In the genomic region with DNA sequence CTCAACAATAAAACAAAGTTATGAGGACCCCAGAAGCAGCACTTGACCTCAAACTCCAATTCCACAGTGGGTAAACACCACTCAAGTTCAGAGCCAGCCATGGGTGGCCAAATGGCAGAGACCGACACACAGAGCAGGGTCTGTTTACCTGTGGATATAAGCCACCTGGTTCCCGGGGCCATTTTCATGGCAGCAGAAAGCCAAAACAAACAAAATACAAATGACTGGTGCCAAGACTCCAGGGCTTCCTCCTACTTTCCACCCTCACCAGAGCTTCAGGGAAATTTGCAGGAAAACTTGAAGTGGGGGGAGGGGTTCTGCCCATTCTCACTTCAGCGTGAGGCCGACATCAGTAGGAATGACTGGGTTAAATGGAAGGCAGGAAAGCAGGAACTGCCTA, we compare ENCODE assay signal across 12 mouse cellular contexts.
DNase-seq lines count a peak whose midpoint lies in the region; ATAC-seq and TF ChIP-seq lines count a peak whose summit lies in the region.
"Had no signal": no experiment of that assay in that cellular context is flagged by ENCODE, and none has a peak within 500 bp of the region (broad histone marks: within the 10 kb centered on the region; RNA-seq: fewer than 3 reads in every experiment).

No protein-coding gene starts in this region.

- no peaks in the 10 kb centered on the region for H3K27me3 ChIP-seq in liver, adult 2 months (ENCODE audit: control insufficient read depth, insufficient read depth, low read length)
- no peaks in the 10 kb centered on the region for H3K27me3 ChIP-seq in small intestine, adult 2 months (ENCODE audit: control insufficient read depth, insufficient read depth, low read length)
- no peaks in the 10 kb centered on the region for H3K27me3 ChIP-seq in forebrain, embryonic 11.5 days (ENCODE audit: control insufficient read depth, insufficient read depth, low read length)
- H3K27me3 ChIP-seq: embryonic facial prominence, embryonic 12.5 days; neural tube, embryonic 13.5 days had no signal

- no peak overlapping the region for H3K4me2 ChIP-seq in forebrain, embryonic 11.5 days (ENCODE audit: low read depth, low read length, severe bottlenecking)
- H3K4me2 ChIP-seq: midbrain, embryonic 11.5 days had no signal

- peak overlapping the region; percentile 16 for H3K9ac ChIP-seq in liver, adult 2 months (ENCODE audit: low read depth, low read length)
- H3K9ac ChIP-seq in forebrain, embryonic 11.5 days (ENCODE audit: low read length) = no peak overlapping the region
- H3K9ac ChIP-seq: embryonic facial prominence, embryonic 12.5 days; neural tube, embryonic 13.5 days had no signal

- peaks cover 29% of the 10 kb centered on the region; the same call in 1 of the 2 replicates for H3K79me2 ChIP-seq in liver, adult 2 months (ENCODE audit: control insufficient read depth, insufficient read depth, low read length)

- 16% methylated on average over 4 of the region's 4 CpGs for WGBS in liver, adult 2 months
- WGBS in small intestine, adult 2 months = 25% methylated on average over 4 of the region's 4 CpGs
- WGBS in forebrain, embryonic 11.5 days = 98% methylated on average over 4 of the region's 4 CpGs

- DNase-seq in gastrocnemius, adult 2 months = no peak
- no peak for DNase-seq in gastrocnemius, postnatal 4 days (ENCODE audit: low spot score in 2 of 2)
- DNase-seq in liver, adult 2 months (ENCODE audit: extremely low read depth, low read depth, low spot score) = peak; percentile 86
- DNase-seq in liver = no peak
- peak; percentile 41 for DNase-seq in kidney, postnatal 14 days
- no peak for DNase-seq in forebrain, embryonic 11.5 days (ENCODE audit: low spot score)
- DNase-seq: cerebellum, adult 9-10 months had no signal

- no peaks in the 10 kb centered on the region for H3K36me3 ChIP-seq in liver, adult 2 months (ENCODE audit: control insufficient read depth, insufficient read depth, low read length)
- H3K36me3 ChIP-seq in small intestine, adult 2 months (ENCODE audit: control insufficient read depth, insufficient read depth, low read length) = peaks cover 7% of the 10 kb centered on the region; the same call in 1 of the 2 replicates
- H3K36me3 ChIP-seq in forebrain, embryonic 11.5 days (ENCODE audit: control insufficient read depth, insufficient read depth, low read length) = no peaks in the 10 kb centered on the region

- TF ChIP-seq POLR2A in liver, adult 2 months (IDR thresholded peaks at IDR 0.05; ENCODE audit: extremely low read depth, insufficient read depth, low read length) = no peak
- TF ChIP-seq POLR2A in small intestine, adult 2 months (IDR thresholded peaks at IDR 0.05; ENCODE audit: low read depth, low read length) = no peak

- H3K4me1 ChIP-seq in liver, adult 2 months (ENCODE audit: control insufficient read depth, insufficient read depth, low read length) = peaks cover 27% of the 10 kb centered on the region
- peaks cover 15% of the 10 kb centered on the region for H3K4me1 ChIP-seq in small intestine, adult 2 months (ENCODE audit: control insufficient read depth, insufficient read depth, insufficient read length, low read length)
- peaks cover 2% of the 10 kb centered on the region; the same call in 1 of the 2 replicates for H3K4me1 ChIP-seq in forebrain, embryonic 11.5 days (replicated peaks; ENCODE audit: control insufficient read depth, insufficient read depth, low read length)
- H3K4me1 ChIP-seq: embryonic facial prominence, embryonic 12.5 days had no signal

- H3K9me3 ChIP-seq in forebrain, embryonic 11.5 days (ENCODE audit: control insufficient read depth, low read length) = peaks cover 6% of the 10 kb centered on the region; the same call in 1 of the 2 replicates

- peak overlapping the region; percentile 97 for H3K4me3 ChIP-seq in gastrocnemius, adult 2 months
- H3K4me3 ChIP-seq in liver, adult 2 months (ENCODE audit: insufficient read depth, low read depth, low read length) = no peak overlapping the region
- peak overlapping the region; percentile 38 for H3K4me3 ChIP-seq in small intestine, adult 2 months (ENCODE audit: low read depth, low read length)
- H3K4me3 ChIP-seq in forebrain, embryonic 11.5 days (ENCODE audit: low read depth, low read length) = no peak overlapping the region

- intact Hi-C loops in gastrocnemius, adult 2 months (cut with DNase I) = loop anchor here (5.0 kb wide), 1 partner anchor 42 kb away; no protein-coding TSS in a partner anchor

- H3K27ac ChIP-seq in gastrocnemius, adult 2 months = peak overlapping the region; percentile 95; the same call in 1 of the 2 replicates
- H3K27ac ChIP-seq in liver, adult 2 months (replicated peaks; ENCODE audit: insufficient read depth, low read depth, low read length) = peak overlapping the region; percentile 63
- peak overlapping the region; percentile 18 for H3K27ac ChIP-seq in small intestine, adult 2 months (ENCODE audit: insufficient read depth, low read depth, low read length)
- H3K27ac ChIP-seq in forebrain, embryonic 11.5 days (ENCODE audit: low read depth, low read length) = no peak overlapping the region
- H3K27ac ChIP-seq: embryonic facial prominence, embryonic 12.5 days; neural tube, embryonic 13.5 days had no signal

- ATAC-seq in erythroid progenitor cell, adult 5-6 weeks (replicated peaks; ENCODE audit: low FRiP score, poor library complexity, severe bottlenecking) = no peak
- ATAC-seq in forebrain, embryonic 11.5 days (replicated peaks; ENCODE audit: low FRiP score) = no peak

- TF ChIP-seq CTCF in gastrocnemius, adult 2 months (IDR thresholded peaks at IDR 0.05) = no peak
- TF ChIP-seq CTCF in liver, adult 2 months (IDR thresholded peaks at IDR 0.05; ENCODE audit: low read depth, low read length) = no peak
- no peak for TF ChIP-seq CTCF in small intestine, adult 2 months (IDR thresholded peaks at IDR 0.05; ENCODE audit: extremely low read depth, insufficient read length, insufficient replicate concordance, low read depth, low read length)

Comparison
In these comparisons a context has a peak if more than half of its experiments do, and no peak if none do; other contexts are left out.
1. DNase-seq: peak in liver, adult 2 months (single experiment) and kidney, postnatal 14 days (single experiment); none in gastrocnemius, adult 2 months (single experiment), gastrocnemius, postnatal 4 days (0 of 2), liver (single experiment) and forebrain, embryonic 11.5 days (single experiment).
2. H3K4me3 ChIP-seq: peak in gastrocnemius, adult 2 months (single experiment) and small intestine, adult 2 months (single experiment); none in liver, adult 2 months (single experiment) and forebrain, embryonic 11.5 days (single experiment).